Mouse (Mus musculus): ENCODE results near the gene Paqr5.

Gene Paqr5

DNA sequence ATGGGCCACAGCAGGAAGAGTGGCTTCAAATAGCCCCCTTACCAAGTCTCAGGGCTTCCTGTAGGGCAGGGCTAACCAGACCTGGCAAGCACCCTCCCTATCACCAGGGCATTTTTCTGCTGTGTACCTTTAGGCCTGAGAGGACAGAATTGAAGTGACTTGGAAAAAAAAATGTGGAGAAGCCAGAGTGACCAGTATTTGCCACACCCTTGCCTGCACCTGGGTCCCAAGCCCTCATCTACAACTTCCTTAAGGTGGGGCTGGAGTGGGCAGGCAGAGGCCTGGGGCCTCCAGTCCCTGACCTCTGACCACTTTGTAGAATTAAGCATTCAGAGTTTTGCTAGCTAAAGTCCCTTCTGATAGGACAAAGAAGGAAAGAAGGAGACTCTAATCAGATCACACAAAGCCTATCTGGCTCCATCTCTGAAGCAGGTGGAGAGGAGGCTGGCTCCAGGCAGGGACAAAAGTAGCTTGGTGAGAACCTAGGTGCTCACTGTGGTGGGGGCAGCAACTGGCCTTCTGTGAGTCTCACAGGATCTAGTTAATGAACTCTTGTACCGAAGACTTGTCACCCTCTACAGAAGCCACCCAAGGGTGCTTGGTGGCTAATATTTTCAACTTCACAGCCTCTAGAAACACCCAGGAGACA, 66.6 kb downstream of the Paqr5 start:
- DNase-seq (ENCODE audit: low spot score): no peak

DNA sequence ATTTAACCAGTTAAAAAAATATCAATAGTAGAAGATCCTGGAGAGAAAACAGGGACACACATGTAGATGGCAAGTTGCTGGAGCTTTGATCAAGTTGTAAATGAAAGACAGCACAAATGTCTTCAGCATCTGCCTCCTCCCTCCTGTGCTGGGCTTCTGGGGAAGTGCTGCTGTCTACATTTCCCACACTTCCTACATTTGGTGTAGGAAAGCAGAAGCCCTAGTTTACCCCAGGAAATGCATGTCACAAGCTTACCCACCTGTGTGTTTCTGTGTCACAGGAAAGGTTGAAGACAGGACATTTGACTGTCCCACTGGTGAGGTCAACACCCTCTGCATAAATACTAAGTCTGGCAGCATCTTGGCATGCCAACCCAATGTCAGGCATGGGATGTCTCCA, 71.9 kb downstream of the Paqr5 start:
- DNase-seq (ENCODE audit: low spot score): no peak

DNA sequence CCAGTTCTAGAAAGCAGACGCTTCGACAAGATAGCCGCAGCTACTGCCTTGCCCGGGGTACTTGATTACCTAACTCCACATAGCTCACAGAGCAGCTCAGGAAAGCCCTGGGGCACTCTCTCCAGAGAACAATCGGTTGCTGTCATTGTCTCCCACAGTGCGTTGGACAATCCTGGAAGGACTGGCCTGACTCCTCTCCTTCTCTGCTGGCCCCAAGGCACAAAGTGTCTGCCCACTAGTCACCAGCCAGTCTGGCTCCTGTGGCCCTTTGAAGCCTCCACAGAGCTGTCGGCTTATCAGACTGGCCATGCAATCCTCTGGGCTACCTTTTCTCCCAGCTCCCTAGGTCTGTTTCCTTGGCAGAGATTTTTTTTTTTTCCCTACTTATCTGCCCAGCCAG, 74.4 kb downstream of the Paqr5 start:
- DNase-seq (ENCODE audit: low spot score): no peak

DNA sequence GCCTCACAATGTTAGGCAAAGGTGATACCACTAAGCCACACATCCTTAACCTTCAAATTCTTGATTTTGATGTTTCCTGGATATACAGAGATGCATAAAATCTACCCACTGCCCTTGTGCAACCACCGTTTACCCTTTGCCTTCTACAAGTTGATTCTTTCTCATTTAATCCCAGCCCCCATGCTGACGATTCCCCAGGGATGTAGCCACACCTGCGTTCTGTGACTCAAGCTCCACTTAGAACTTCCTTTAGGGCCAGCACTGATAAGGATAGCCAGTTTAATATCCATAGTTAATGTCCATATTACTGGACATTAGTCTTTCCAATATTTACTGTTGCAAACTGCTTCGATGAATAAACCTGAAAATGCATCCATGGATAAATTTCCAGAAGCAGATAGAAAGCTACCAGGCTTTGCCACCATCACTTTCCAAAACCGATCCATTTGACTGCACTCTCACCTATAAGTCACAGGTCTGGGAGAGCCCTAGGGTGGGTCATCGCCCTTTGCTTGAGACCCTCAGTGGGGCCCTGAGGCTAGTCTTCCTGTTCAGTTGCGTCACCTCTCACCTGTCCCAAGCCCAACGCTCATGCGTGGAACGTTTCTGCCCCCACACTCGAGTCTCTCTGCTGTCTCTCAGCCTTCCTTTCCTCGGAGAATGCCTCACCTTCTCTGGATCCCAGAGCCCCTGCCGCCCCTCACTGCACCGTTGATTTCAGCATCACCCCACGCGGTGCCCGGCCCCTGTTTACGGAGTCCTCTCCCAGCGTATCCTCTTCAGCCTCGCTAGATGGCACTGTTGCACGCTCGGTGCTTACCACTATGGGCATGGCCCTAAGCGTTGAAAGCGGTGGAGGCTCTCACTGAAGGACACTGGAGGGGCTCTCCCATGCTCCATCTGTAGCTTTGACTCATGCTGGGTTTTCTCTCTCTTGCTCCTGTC, 79.0 kb downstream of the Paqr5 start:
- peak; percentile 96 for DNase-seq (ENCODE audit: low spot score)

DNA sequence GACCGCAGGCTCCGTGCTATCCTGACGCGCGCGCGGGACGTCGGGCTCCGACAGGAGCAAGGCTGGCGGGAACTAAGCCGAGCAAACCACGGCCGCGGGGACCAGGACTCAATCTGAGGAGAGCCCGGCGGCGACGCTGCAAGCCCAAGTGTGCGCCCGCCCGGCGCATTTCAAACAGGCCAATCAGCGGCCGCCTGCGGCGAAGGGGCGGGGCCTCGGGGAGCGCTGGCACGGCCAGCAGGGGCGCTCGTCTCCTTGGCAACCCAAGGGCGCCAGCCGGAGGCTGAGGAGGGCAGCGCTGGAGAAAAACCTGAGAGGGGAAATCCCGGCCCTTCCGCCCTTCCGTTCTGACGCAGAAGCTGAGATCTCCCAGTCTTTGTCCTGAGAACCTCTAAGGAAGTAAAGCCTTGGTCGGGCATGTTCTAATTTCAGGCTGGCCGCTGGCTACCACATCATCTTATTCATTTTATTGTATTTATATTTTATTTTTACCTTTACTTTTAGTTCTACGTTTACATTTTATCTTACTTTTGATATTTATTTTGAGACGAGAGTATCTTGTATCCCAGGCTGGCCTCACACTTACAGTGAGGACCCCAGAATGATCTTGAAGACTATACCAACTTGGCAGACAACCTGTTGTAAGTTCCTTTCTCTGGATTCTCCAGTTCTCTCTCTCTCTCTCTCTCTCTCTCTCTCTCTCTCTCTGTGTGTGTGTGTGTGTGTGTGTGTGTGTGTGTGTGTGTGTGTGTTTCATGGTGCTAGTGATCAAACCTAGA, 79.8 kb downstream of the Paqr5 start, which contains the start of gene Kif23:
TSS of gene Kif23 (minus strand) at position 152 of the 779 bp plus-strand sequence.
- DNase-seq (ENCODE audit: low spot score): peak; percentile 99

DNA sequence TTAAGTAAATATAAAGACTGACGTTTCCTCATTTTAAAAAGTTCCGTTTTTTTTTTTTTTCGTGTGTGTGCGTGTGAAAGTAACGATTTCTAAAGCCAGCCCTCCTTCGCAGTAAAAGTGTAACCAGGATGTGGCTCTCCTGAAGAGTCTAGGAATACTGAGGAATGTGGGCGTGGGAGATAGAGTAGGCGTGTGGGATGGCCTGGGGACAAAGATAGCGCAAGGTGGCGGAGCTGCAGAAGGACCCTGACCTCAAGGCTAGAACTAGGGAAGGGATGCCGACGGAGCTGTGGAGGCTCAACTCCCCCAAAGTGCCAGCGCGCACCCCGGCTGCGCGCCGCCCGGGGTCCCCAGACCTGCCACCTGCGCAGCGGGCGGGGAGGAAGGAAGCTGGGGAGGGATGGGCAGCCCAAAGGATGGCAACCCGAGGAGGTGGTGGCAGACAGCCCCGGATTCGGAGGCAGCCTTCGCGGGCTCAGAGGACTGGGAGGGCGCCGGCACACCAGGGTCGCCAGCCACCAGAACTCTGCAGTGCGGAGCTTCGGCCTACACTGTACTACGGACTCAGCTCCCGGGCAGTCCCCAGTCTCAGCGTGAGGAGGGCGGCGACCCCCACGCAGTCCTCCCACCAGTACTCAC, 80.6 kb downstream of the Paqr5 start:
- DNase-seq (ENCODE audit: low spot score): peak; percentile 74

DNA sequence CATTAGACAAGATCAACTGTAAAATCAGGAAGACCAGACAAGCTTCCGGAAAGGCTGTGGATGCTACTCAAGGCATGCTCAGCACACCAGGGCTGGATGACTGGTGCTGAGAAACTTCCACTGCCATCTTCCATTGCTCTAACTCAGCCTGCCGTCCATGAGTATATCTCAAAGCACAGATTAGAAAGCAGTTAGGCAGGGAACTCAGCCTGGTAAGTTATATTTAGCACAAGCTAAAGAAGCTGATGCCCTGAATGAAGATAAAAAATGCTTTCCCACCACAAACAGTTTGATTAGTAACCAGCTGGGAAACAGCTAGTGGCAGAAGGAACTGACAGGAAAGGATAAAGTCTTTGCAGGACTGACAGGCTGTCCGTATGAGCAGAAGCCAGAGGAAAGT, 85.6 kb downstream of the Paqr5 start:
- DNase-seq (ENCODE audit: low spot score): no peak

DNA sequence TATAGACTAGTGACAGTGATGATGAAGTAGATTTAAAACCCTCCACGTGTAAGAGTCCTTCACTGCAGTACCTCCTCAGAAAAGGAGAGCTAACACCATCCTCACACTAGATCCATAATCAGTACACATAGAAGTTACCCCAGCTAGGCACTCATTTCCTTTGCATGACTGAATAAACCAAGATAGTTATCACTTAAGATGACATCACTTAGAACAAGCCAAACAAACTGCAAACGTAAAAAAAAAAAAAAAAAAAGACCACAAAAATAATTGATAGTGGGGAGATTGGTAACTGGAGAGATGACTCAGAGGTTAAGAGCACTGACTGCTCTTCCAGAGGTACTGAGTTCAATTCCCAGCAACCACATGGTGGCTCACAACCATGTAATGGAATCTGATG, 93.3 kb downstream of the Paqr5 start:
- no peak for DNase-seq (ENCODE audit: low spot score)

DNA sequence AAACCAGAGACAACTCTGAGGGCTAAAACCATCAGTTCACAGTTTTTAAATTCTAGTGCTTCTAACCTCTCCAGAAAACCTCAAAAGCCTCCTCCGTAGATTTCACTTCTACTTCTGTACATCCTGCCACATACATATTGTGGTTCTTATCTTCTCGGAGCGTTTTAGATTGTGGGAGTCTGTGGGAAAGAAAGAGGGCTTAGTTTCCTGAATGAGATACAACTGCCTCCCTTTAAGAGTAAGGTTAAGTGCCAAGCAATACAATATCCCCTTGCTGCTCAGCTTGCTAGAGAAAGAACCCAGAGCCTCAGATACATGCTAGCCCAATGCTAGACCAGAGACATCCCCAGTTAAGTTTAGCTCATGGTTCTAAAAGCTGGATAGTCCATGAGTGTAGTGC, 94.6 kb downstream of the Paqr5 start:
- no peak for DNase-seq (ENCODE audit: low spot score)

DNA sequence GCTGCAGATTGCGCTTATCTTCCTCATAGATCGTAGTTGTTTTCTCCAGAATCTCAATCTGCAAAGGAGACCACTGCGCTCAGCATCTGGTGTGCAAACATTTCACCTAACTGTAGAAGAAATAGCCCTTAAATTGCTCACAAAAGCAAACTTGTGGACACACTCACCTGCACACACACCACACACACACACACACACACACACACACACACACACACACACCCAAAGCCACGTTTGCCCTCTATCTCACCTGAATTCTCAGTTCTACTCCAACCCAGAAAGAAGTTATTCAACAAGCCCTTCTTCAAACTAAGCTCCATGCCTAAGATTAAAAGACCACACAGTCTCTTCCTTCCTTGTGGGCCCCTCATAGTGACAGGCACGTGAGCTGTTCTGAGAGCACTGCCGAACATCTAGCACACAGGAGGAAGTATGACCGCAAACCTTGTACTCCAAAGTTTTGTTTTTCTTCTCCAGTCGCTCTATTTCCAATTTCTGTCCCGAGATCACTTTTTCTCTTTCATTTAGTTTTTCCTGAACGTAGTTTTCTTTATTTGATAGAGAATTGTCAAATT, 101.5 kb downstream of the Paqr5 start:
- no peak for DNase-seq (ENCODE audit: low spot score)

DNA sequence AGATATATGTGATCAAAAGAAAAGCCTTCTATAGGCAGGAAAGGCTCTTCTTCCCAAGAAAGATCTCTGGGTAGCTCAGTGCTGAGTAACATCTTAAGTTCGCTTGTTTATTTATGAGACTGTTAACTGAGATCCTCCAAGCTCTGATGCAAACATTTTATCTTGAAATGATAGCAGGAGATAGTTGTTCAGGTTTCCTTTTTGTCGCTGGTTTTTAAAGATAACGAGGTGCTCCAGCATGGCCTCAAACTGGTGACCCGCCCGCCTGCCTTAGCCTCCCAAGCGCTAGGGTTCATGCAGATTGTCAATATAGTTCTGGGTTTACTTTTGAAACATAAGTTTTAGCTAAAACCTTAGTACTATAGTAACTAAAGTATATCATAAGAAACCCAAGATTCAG, 106.3 kb downstream of the Paqr5 start:
- DNase-seq (ENCODE audit: low spot score): no peak

DNA sequence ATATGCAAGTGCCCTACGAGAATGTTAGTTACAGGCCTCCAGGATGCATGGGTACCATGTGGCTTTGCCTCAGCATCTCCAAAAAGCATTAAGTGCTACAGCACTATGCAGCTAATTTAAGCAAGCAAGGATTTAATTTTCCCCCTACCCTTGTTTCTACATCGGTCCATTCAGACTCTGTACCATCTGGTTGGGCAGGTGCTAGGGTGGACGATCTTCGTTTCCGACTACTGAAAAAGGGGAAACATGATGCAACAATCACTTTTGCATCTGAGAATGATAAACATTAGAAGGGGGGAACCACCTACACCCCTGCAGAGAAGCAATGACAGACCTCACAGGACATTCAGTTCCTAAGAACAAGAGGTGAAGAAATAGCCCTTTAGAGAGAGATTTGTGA, 107.2 kb downstream of the Paqr5 start:
- DNase-seq (ENCODE audit: low spot score): no peak

DNA sequence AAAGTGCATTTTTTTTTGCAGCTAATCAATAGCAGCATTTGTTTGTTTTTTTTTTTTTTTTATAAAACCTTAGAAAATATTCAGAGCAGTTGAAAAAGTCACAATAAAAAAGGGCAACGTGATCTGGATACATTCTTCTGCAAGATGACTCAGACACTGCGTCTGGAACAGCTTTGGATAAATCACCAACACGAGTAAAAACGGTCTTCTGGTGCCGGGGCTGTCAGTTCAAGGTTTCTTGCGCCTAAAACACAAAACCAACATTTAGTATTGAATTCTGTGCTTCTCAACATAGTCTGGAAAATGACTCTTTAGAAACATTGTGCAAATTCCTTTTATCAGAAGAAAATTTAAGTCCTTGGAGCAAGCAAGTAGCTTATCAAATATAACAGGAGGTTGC, 109.2 kb downstream of the Paqr5 start:
- DNase-seq (ENCODE audit: low spot score): no peak

DNA sequence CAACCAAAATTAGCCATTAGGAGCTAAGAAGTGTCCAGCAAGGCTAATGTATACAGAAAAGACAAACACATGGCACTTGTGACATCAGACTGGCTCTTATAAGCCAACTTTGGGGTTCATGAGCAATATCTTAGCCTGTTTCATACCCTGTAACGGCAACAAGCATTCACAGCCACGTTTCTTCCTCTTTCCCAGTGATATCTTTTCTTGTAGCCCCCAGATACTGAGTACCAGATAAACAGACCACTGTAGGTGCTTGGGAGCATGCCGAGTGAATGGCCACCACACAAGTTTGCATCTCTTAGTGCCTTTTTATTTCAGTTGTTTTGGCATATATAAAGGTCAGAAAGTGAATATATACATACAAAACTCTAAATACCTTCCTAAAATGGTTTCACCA, 109.7 kb downstream of the Paqr5 start:
- DNase-seq (ENCODE audit: low spot score): no peak

DNA sequence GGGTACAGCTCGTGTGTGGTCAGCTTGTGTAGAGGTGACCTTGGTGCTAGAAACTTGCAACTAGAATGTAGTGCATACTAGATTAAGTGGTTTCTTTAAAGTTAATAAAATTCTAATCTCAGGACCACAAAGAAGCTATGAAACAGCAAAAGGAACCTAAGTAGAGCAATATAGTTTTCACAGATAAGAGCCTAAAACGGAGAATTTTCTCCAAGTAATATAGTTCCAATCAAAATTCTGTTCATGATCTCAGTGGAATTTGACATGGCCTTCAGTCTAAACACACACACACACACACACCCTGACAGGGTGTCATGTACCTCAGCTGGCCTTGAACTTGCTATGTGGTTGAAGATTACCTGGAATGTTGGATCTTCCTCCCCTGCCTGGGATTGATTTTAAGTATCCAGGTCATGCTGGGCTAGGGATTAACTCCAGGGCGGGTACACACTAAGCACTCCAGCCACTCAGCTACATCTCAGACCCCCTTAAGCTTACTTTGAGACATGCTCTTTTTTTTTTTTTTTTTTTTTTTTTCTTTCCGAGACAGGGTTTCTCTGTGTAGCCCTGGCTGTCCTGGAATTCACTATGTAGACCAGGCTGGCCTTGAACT, 111.2 kb downstream of the Paqr5 start:
- DNase-seq (ENCODE audit: low spot score): no peak

DNA sequence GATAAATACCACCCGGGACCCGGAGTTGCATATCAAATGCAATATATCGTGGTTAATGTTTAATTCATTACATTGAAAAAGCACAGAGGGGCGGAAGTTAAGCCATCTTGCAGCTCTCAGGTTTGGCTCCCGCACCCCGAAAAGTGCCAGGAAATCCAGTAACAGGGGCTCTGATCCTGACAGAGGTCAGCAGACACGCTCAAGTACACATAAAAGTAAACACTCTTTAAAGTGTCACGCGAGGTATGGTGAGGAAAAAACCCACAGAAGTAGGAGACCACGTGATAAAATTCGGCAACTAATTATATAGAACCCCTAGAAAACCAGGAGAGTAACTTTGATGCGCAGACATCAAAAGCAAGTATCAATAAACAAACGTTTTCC, 111.7 kb downstream of the Paqr5 start:
- no peak for DNase-seq (ENCODE audit: low spot score)

DNA sequence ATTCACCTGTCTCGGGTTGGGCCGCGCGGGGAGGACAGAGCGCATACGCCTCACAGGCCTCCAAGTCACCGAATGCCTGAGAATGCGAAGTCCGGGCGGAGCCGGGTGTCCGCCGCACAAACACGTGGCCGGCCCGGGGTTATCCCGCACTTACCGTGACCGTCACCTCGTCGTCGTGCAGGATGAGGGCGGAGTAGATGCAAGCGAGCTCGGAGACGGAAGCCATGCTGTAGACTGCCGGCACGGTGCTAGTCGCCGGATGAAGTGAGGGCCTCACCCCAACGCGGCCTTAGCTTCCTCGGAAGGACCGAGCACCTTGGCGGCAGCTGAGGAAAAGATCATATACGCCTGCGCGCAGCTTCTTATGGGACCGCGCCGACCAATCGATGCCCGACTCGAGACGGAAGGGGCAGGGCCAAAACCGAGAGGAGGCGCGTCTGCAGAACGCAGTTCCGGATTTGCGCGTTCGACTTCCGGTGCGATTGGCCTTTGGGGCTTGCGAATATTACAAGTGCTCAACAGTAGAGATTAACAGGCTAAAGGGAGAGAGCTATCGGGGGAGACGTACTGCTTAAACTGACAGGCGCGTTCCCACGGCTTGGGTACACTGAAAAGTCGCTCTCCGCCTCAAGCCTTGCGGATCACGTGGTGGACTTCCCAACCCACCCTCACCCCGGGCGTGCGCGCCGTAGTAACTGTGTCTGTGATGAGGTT, 112.3 kb downstream of the Paqr5 start, which contains the start of gene Rplp1:
TSS of gene Rplp1 (minus strand) at position 340 of the 714 bp plus-strand sequence.
- DNase-seq (ENCODE audit: low spot score): peak; percentile 98

DNA sequence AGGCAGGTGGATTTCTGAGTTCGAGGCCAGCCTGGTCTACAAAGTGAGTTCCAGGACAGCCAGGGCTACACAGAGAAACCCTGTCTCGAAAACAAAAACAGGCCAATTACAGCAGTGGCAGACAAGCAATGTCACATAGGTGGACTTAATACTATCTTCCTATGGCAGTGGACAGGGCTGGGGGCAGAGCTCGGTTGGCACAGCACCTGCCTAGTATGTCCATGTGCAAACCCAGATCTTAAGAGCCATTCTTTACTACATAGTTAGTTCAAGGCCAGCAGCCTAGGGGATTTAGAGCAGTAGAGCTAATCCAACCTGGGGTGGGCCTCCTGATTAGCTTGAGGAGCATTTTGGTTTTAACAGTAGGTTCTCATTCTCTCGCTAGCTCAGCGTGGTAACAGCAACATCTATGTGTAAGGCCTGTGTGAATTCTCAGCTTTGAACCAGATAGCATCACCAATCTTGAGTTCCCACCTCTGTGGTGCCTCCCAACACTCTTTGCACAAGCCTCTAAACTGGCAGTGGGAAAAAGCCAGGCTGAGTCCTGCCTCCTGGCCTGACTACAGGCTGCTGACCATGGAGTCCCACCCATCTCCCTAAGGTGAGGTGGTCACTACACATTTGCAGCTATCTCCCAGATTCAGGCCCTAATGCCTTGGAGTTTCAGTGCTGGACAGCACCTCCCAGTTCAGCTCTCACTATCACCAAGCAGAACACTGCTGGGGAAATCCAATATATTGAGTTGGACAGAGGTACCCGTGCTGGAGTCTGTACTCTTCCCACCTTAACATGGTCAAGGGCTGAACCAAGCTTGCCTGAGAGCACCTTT, 115.1 kb downstream of the Paqr5 start:
- peak; percentile 17 for DNase-seq (ENCODE audit: low spot score)

DNA sequence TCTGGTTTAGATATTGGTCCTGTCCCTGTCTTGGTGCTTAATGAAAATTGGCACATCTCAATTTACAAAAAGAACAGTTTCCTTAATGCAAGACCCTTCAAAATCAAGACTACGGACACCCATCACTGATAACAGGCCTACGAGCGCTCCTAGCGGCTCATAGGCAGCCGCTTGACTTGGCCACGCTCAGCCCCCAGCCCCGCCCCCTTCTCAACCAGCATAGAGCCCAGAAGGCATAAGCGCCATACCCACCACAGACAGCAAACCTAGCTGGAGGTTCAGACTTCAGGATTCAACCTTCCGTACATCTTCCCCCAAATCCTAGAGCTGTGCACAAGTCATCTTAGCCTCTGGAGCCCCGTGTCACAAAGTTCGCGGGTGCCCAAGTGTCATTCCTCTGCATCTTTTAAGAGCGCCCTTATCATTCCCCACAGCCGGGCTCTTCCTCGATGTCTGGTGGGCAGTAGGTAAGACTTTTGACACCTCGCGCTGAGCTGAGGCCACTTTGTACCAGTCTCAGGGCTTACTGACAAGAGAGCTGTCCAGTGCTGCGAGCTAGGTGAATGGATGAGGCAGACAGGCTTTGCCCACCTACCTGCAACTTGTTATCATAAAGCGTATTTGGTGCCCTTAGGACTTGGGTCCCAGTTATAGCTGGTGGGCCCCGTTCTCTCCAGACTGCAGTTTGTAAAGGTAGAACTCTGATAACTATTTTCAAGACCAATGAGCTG, 116.0 kb downstream of the Paqr5 start:
- DNase-seq (ENCODE audit: low spot score): peak; percentile 63

Measured in embryo, embryonic 10.5 days (tissue).